Mouse (Mus musculus) thymus, adult 2 months (tissue): Measurements from ENCODE around the gene Ppfia3.

ENCODE experiments used
- CTCF ChIP-seq: fragments of 200-500 bp; IDR thresholded peaks from 2 replicates; pipeline ENCODE4 v1.5.1; 2012; ENCODE audit warnings: mild to moderate bottlenecking, control low read depth, low read length, moderate library complexity, borderline replicate concordance; ENCODE audit not compliant: control insufficient read depth, poor library complexity, insufficient read depth; ENCODE audit errors: extremely low read depth
- POLR2A ChIP-seq: fragments of 200-500 bp; IDR thresholded peaks from 2 replicates; pipeline ENCODE4 v1.6.1; 2012; ENCODE audit warnings: mild to moderate bottlenecking, low read length, control low read depth, moderate library complexity; ENCODE audit not compliant: control insufficient read depth, poor library complexity, insufficient read depth; ENCODE audit errors: extremely low read depth

DNA sequence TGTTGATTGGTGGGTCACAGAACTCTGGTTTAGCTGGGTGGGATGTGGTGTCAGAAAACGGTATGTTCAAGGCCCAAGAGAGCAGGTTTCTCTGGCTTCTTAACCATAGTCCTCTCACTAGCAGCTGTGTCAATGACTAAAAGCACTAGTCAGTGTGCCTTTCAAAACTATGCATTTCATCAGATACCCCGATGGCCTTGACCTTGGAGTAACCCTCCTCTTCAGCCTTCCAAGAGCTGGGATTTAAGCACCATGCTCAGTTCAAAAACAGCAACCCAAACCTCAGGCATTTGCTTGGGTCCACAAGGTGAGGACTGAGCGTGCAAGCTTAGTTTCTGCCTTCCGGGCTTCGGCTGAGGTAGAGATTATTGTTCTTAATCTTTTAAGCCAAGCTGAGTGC lies 5.6 kb upstream of the Ppfia3 start:
- TF ChIP-seq POLR2A (no peak), CTCF (no peak)
